Mouse (Mus musculus) liver, adult 2 months (tissue): ENCODE data around the gene Sobp. TPM values are rescaled to one million over a fixed set of nuclear protein-coding genes. Genes with fewer than 3 reads are reported as not detected.

Experiments used
- DNase-seq: peaks from one replicate; pipeline ENCODE4 v3.0.0-alpha.2; 2011; ENCODE audit warnings: low read depth, low spot score; ENCODE audit errors: extremely low read depth
- H3K27ac ChIP-seq: fragments of 200-500 bp; replicated peaks from 2 replicates; pipeline ENCODE4 v1.5.1; 2012; ENCODE audit warnings: low read depth, mild to moderate bottlenecking, control low read depth, inconsistent platforms, low read length; ENCODE audit not compliant: insufficient read depth
- H3K27me3 ChIP-seq: fragments of 200-500 bp; 2 replicates; pipeline ENCODE4 v1.6.1; 2012; ENCODE audit warnings: mild to moderate bottlenecking, moderate library complexity, low read length, inconsistent platforms; ENCODE audit not compliant: control insufficient read depth, insufficient read depth
- H3K36me3 ChIP-seq: fragments of 200-500 bp; 2 replicates; pipeline ENCODE4 v1.6.1; 2012; ENCODE audit warnings: low read length, inconsistent platforms; ENCODE audit not compliant: control insufficient read depth, insufficient read depth
- H3K4me1 ChIP-seq: fragments of 200-500 bp; 2 replicates; pipeline ENCODE4 v1.6.1; 2011; ENCODE audit warnings: low read length; ENCODE audit not compliant: control insufficient read depth, insufficient read depth
- H3K4me3 ChIP-seq: fragments of 200-500 bp; 2 replicates; pipeline ENCODE4 v1.5.1; 2011; ENCODE audit warnings: low read depth, mild to moderate bottlenecking, control low read depth, low read length, moderate library complexity; ENCODE audit not compliant: insufficient read depth
- H3K79me2 ChIP-seq: fragments of 200-500 bp; 2 replicates; pipeline ENCODE4 v1.6.1; 2012; ENCODE audit warnings: inconsistent platforms, mild to moderate bottlenecking, low read length, moderate library complexity; ENCODE audit not compliant: control insufficient read depth, insufficient read depth
- H3K9ac ChIP-seq: fragments of 200-500 bp; 2 replicates; pipeline ENCODE4 v1.6.1; 2012; ENCODE audit warnings: low read depth, mild to moderate bottlenecking, control low read depth, inconsistent platforms, low read length
- CTCF ChIP-seq: fragments of 200-500 bp; IDR thresholded peaks from 2 replicates; pipeline ENCODE4 v1.5.1; 2011; ENCODE audit warnings: low read depth, low read length, control low read depth
- POLR2A ChIP-seq: fragments of 200-500 bp; IDR thresholded peaks from 2 replicates; pipeline ENCODE4 v1.6.1; 2011; ENCODE audit warnings: low read length, control low read depth; ENCODE audit not compliant: insufficient read depth; ENCODE audit errors: extremely low read depth
- WGBS: fragments of 180-500 bp; shearing (Covaris S2); methylation state at CpG from one replicate; pipeline ENCODE4 v1.1.7; 2018; 5-methylcytosine and 5-hydroxymethylcytosine counted together
- polyA plus RNA-seq: library from polyadenylated mRNA; depleted of rRNA; stranded (reverse); fragments of >200 nt; gene quantifications from 2 replicates; pipeline ENCODE4 v1.2.3, GENCODE M21; 2012
- total RNA-seq: library from RNA; depleted of rRNA; stranded (reverse); fragments of >200 nt; gene quantifications from 2 replicates; pipeline ENCODE4 v1.2.3, GENCODE M21; 2014

Sobp gene
- total and polyA plus RNA-seq, 2 experiments, result 0.01 TPM; not detected in 1

DNA sequence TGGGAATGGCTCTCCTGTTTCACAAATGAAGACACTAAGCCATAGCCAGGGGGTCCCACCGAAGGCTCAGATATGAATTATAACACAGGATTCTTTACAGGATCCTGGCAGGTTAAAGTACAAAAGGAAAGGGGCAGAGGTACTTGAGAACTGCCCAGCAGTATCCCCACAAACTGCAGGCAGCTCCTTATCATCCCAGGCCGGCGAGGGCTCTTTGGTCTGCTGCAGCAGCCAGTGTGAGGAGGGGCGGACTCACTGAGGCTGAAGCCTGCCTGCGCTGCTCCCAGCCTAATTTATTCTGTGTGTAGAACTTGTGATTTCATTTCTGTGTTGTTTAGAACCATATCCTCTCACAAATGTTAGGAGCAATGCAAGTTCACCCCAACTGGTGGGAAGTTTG lies 79.8 kb downstream of the Sobp start:
- 54% methylated on average over 5 of the region's 5 CpGs for WGBS
- Histone ChIP-seq H3K27ac (no peak overlapping the region), H3K4me3 (no peak overlapping the region), H3K27me3 (no peaks in the 10 kb centered on the region), H3K79me2 (no peaks in the 10 kb centered on the region), H3K9ac (no peak overlapping the region), H3K4me1 (no peaks in the 10 kb centered on the region), H3K36me3 (no peaks in the 10 kb centered on the region)
- no peak for TF ChIP-seq POLR2A
- TF ChIP-seq CTCF, result no peak
- no peak for DNase-seq

DNA sequence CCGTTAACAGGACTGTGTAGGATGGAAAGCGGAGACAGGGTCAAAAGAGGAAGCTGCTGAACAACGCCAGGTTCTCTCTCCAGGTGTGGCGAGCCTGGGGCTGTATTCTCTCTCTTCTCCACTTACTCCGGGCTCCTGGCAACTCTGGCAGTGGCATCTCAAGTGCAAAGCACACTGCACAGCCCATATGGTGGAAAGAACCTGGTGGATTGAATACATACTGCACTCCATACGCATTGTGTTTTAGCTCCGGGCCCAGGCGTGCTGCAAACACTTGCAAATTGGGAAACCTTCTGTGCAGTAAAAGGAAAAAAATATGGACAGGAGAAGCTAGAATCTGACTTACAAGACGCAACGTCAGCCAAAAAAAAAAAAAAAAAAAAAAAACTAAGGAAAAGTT lies 80.9 kb downstream of the Sobp start:
- no peak for TF ChIP-seq CTCF
- no peak for TF ChIP-seq POLR2A
- Histone ChIP-seq H3K9ac (no peak overlapping the region), H3K27me3 (no peaks in the 10 kb centered on the region), H3K27ac (no peak overlapping the region), H3K36me3 (no peaks in the 10 kb centered on the region), H3K4me1 (no peaks in the 10 kb centered on the region), H3K4me3 (no peak overlapping the region), H3K79me2 (no peaks in the 10 kb centered on the region)
- WGBS, result 83% methylated on average over 10 of the region's 10 CpGs
- DNase-seq, result no peak

DNA sequence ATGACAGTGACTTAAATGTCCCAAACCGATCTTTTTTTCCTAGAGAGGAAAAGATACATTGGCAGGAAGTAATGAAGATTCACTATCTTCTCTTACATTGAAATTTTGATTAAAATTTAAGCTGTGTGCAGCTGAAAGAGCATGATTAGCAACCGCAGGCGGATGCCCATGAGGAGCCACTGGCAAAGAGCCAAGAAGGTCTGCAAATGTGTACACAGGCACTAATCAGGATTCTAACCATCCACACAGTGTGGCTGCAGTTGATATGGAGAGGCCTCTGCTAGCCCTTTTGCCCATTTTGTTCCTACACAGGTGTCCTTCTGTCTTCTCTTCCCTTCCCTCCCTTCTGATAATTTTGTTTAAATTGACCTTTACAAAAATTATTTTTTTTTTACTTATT lies 84.3 kb downstream of the Sobp start:
- H3K36me3 ChIP-seq, result no peaks in the 10 kb centered on the region
- H3K79me2 ChIP-seq, result no peaks in the 10 kb centered on the region
- no peaks in the 10 kb centered on the region for H3K27me3 ChIP-seq
- H3K27ac ChIP-seq, result no peak overlapping the region
- no peak for DNase-seq
- no peak overlapping the region for H3K4me3 ChIP-seq
- TF ChIP-seq CTCF, result no peak
- no peak for TF ChIP-seq POLR2A
- H3K4me1 ChIP-seq, result no peaks in the 10 kb centered on the region
- no peak overlapping the region for H3K9ac ChIP-seq
- 60% methylated on average over 3 of the region's 3 CpGs for WGBS

DNA sequence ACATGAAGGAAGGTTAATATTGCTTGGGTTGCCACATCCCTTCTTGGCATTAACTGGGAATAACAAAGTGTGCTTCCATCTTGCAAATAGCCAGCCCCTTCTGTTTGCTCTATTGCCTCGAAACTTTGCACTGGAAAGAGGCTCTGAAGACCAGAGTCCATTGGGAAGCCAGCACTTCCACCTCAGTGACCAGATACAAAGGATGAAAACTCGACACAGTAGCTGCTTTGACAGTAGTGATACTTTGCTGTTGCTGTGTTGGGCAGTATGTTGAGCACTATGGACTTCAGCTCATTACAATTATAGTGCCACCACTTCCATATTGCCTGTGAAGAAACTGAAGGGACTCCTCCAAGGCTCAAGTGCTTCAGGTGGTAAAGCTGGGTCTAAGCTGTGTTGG lies 86.9 kb downstream of the Sobp start:
- WGBS, result 59% methylated on average over 2 of the region's 2 CpGs
- H3K27me3 ChIP-seq, result no peaks in the 10 kb centered on the region

DNA sequence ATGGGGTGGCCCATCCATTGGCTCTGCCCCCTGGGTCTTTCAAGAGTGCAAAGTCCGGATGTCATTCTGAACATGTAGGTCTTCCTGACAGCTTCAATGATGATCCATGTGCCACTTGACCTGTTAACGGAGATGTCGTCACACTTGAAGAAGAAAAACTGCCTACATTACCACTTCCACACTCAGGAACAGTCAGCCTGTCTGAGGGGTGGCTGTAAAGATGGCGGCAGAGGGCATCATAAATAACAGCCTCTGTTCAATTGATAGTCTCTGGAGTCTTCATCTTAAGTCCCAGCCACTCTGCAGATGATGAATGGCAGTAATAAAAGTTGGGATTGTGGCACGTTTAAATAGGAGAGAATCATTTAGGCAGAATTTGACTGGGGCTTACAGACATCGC lies 87.4 kb downstream of the Sobp start:
- no peak for TF ChIP-seq POLR2A
- TF ChIP-seq CTCF, result no peak
- no peak overlapping the region for H3K27ac ChIP-seq
- 93% methylated on average over 6 of the region's 6 CpGs for WGBS
- no peaks in the 10 kb centered on the region for H3K36me3 ChIP-seq
- no peaks in the 10 kb centered on the region for H3K4me1 ChIP-seq
- no peaks in the 10 kb centered on the region for H3K79me2 ChIP-seq
- DNase-seq, result no peak
- no peak overlapping the region for H3K9ac ChIP-seq
- H3K27me3 ChIP-seq, result no peaks in the 10 kb centered on the region
- H3K4me3 ChIP-seq, result no peak overlapping the region

More for the DNA sequence above, 86.9 kb downstream of the Sobp start:
- TF ChIP-seq POLR2A, result no peak
- TF ChIP-seq CTCF, result no peak
- Histone ChIP-seq H3K4me3 (no peak overlapping the region), H3K4me1 (no peaks in the 10 kb centered on the region), H3K27ac (no peak overlapping the region), H3K79me2 (no peaks in the 10 kb centered on the region), H3K36me3 (no peaks in the 10 kb centered on the region), H3K9ac (no peak overlapping the region)
- DNase-seq, result no peak

DNA sequence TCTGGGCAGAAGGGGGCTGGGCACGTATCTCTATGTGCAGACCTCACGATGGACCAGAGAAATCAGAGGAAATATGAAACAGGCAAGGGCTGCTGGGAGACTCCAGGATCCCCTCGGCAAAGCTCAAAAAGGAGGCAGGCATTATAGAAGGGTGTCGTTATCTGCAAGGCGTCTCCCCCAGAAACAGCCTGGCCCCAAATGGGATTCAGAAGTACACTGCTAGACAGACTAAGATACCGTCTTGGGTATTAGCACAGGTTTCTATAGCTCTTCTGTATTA lies 90.3 kb downstream of the Sobp start:
- Histone ChIP-seq H3K9ac (no peak overlapping the region), H3K27ac (no peak overlapping the region), H3K4me3 (no peak overlapping the region), H3K27me3 (no peaks in the 10 kb centered on the region), H3K4me1 (no peaks in the 10 kb centered on the region), H3K79me2 (no peaks in the 10 kb centered on the region), H3K36me3 (no peaks in the 10 kb centered on the region)
- 86% methylated on average over 6 of the region's 6 CpGs for WGBS
- TF ChIP-seq CTCF (no peak), POLR2A (no peak)
- no peak for DNase-seq
